Mouse (Mus musculus) hindbrain, postnatal 0 days (tissue): ENCODE results near the gene Zfp526. TPM values are rescaled to one million over a fixed set of nuclear protein-coding genes. Genes with fewer than 3 reads are reported as not detected.
"Not testable (repeated sequence)": the region's sequence is repeated elsewhere in the genome, so short reads cannot be mapped to it uniquely, and the experiment has no call there.

Experiments used
- ATAC-seq: fragments of 200-750 bp; cut with Nextera tagmentation; 2 replicates; pipeline ENCODE4 v1.8.0; 2017; ENCODE audit warnings: mild to moderate bottlenecking, moderate TSS enrichment, moderate library complexity
- DNase-seq: peaks from one replicate; pipeline ENCODE4 v3.0.0-alpha.2; 2015; ENCODE audit warnings: low spot score
- H3K27ac ChIP-seq: fragments of 300-500 bp; sonication (generic); 2 replicates; pipeline ENCODE4 v1.5.1; 2014; ENCODE audit warnings: mild to moderate bottlenecking
- H3K27me3 ChIP-seq: fragments of 300-500 bp; sonication (generic); 2 replicates; pipeline ENCODE4 v1.6.1; 2014; ENCODE audit warnings: low read length, mixed read lengths; ENCODE audit not compliant: insufficient read depth
- H3K36me3 ChIP-seq: fragments of 300-500 bp; sonication (generic); 2 replicates; pipeline ENCODE4 v1.6.1; 2014; ENCODE audit warnings: low read length, mixed read lengths; ENCODE audit not compliant: insufficient read depth
- H3K4me1 ChIP-seq: fragments of 300-500 bp; sonication (generic); 2 replicates; pipeline ENCODE4 v1.6.1; 2014; ENCODE audit warnings: antibody characterized with exemption, low read length, mixed read lengths; ENCODE audit not compliant: insufficient read depth
- H3K4me2 ChIP-seq: fragments of 300-500 bp; sonication (generic); 2 replicates; pipeline ENCODE4 v1.6.1; 2014; ENCODE audit warnings: low read depth, mild to moderate bottlenecking, low read length, moderate library complexity, mixed read lengths
- H3K4me3 ChIP-seq: fragments of 300-500 bp; sonication (generic); 2 replicates; pipeline ENCODE4 v1.5.1; 2014; ENCODE audit warnings: low read length
- H3K9ac ChIP-seq: fragments of 300-500 bp; sonication (generic); replicated peaks from 2 replicates; pipeline ENCODE4 v1.6.1; 2014; ENCODE audit warnings: mild to moderate bottlenecking, low read length, moderate library complexity, mixed read lengths
- H3K9me3 ChIP-seq: fragments of 300-500 bp; sonication (generic); 2 replicates; pipeline ENCODE4 v1.6.1; 2016; ENCODE audit warnings: low read length, mixed read lengths
- CTCF ChIP-seq: IDR thresholded peaks from 2 replicates; pipeline ENCODE4 v1.5.1; 2016; ENCODE audit warnings: antibody characterized with exemption, control low read depth, low read depth
- WGBS: fragments of 180-500 bp; shearing (Covaris S2); extraction: QIAGEN DNeasy Blood & Tissue Kit; methylation state at CpG from one replicate; pipeline ENCODE4 v1.1.7; 2014; 5-methylcytosine and 5-hydroxymethylcytosine counted together
- polyA plus RNA-seq: library from polyadenylated mRNA; unstranded; fragments of >200 nt; fragmentation: Nextera tagmentation; extraction: Ambion mirVana; gene quantifications from 2 replicates; pipeline ENCODE4 v1.2.1, GENCODE M21; 2015
- total RNA-seq: library from RNA; depleted of rRNA; stranded (reverse); fragments of >200 nt; gene quantifications from 2 replicates; pipeline ENCODE4 v1.2.3, GENCODE M21; 2014

The Zfp526 gene
- total and polyA plus RNA-seq, 2 experiments from 2014 or later = 0.85 to 9.6 TPM

DNA sequence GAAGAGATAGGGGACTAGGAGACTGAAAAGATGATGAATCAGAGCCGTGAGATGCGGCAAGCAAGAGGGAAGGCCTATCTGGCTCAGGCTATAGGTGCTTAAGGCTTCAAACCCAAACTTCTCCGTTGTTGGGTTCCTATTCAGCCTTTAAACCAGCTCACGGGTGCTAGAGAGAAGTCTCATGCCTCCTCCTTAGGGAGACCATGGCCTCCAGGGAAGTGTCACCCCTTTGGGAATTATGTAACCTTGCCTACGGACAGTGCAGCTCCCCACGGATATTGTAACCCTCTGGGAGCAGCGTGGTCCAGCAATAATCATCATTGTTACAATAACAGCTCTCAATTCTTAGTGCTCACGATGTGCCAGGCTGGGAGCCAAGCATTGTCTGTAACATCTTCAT, 30.6 kb downstream of the Zfp526 start:
- Histone ChIP-seq H3K4me3 (peak overlapping the region; percentile 83), H3K9ac (peak overlapping the region; percentile 71), H3K4me1 (peaks cover 17% of the 10 kb centered on the region), H3K4me2 (peak overlapping the region; percentile 92), H3K27me3 (no peaks in the 10 kb centered on the region), H3K36me3 (no peaks in the 10 kb centered on the region), H3K27ac (peak overlapping the region; percentile 87), H3K9me3 (no peaks in the 10 kb centered on the region)
- no peak for TF ChIP-seq CTCF
- no peak for DNase-seq
- WGBS = 8% methylated on average over 8 of the region's 8 CpGs
- no peak for ATAC-seq

DNA sequence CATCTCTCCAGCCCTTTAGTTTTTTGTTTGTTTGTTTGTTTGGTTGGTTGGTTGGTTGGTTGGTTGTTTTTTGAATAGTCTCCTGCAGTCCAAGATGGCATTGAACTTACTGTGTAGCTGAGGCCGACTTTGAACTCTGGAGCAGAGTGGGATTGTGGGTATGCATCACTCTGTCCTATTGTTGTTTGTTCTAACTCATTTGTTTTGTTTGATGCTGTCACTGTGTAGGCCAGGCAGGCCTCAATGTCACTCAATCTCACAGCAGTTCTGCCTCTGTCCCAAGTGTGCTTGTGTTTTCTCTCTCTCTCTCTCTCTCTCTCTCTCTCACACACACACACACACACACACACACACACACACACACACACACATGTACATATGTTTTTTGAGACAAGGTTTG, 40.7 kb downstream of the Zfp526 start:
- no peaks in the 10 kb centered on the region for H3K9me3 ChIP-seq
- no peak for ATAC-seq

DNA sequence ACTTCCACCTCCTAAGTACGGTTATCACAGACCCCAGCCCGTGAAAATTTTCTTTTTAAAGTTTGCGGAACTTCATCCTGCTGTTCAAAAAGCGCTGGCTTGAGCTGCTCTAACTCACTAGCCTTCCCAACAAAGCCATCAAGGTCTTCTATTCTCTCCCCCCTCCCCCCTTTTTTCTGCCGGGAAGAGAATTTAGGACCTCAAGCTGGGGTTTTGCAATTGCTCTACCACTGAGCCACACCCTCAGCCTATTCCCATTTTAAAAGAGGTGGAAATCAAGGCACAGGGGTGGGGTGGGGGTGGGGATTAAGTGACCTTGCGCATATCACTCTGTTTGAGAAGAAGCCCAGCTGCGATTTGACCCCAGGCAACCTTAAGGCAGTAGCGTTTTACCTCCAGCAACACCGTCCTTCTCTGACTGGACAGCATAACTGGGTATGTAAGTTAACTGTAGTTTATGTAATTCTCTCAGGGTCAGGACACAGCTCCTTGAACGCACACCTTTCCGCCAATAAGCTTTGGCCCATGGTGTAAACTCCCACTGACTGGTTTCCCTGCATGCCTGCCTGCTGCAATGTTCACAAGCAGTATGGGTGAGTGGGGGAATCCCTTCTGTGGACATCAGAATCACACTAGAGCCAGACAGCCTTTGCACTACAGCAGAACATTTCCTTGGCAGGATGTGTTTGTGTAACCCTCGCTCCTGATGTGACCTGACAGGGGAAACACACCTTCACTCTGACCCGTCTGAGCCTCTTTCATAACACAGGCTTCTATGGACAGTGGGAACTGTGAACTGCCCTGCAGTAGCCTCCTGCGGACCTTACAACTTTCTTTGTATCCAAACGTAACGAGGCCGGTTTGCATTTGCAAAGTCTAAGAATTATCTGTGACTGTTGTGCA, 43.0 kb downstream of the Zfp526 start:
- 27% methylated on average over 17 of the region's 17 CpGs for WGBS

More for the DNA sequence above, 40.7 kb downstream of the Zfp526 start:
- Histone ChIP-seq H3K4me2 (no peak overlapping the region), H3K4me1 (no peaks in the 10 kb centered on the region), H3K36me3 (no peaks in the 10 kb centered on the region), H3K27ac (no peak overlapping the region), H3K9ac (no peak overlapping the region), H3K27me3 (no peaks in the 10 kb centered on the region), H3K4me3 (no peak overlapping the region)
- 87% methylated on average over 1 of the region's 1 CpGs for WGBS
- no peak for TF ChIP-seq CTCF
- DNase-seq = no peak

DNA sequence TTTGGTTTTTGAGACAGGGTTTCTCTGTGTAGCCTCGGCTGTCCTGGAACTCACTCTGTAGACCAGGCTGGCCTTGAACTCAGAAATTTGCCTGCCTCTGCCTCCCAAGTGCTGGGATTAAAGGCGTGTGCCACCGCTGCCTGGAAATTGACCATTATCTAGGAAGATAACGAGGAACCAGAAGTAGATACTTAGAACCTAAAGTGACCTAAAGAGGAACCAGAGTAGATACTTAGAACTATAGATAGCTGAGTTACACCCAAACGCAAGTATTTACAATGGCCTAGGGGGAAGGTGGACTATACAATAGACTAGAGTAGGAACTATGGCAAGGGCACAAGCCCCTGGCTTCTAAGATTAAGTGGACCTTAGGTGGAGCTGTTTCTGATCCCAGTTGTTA, 44.5 kb downstream of the Zfp526 start:
- not testable (repeated sequence) for H3K27ac ChIP-seq, H3K36me3 ChIP-seq, H3K4me2 ChIP-seq, ATAC-seq, DNase-seq, H3K9me3 ChIP-seq, H3K27me3 ChIP-seq, H3K4me3 ChIP-seq, H3K9ac ChIP-seq
- WGBS = 94% methylated on average over 5 of the region's 5 CpGs
- peaks cover 14% of the 10 kb centered on the region for H3K4me1 ChIP-seq

More for the DNA sequence above, 43.0 kb downstream of the Zfp526 start:
- H3K27me3 ChIP-seq = no peaks in the 10 kb centered on the region
- TF ChIP-seq CTCF = no peak
- H3K36me3 ChIP-seq = no peaks in the 10 kb centered on the region
- no peak for ATAC-seq
- peaks cover 6% of the 10 kb centered on the region for H3K4me1 ChIP-seq
- H3K9ac ChIP-seq = no peak overlapping the region
- H3K4me2 ChIP-seq = no peak overlapping the region
- H3K27ac ChIP-seq = no peak overlapping the region
- DNase-seq = no peak
- no peaks in the 10 kb centered on the region for H3K9me3 ChIP-seq
- no peak overlapping the region for H3K4me3 ChIP-seq

DNA sequence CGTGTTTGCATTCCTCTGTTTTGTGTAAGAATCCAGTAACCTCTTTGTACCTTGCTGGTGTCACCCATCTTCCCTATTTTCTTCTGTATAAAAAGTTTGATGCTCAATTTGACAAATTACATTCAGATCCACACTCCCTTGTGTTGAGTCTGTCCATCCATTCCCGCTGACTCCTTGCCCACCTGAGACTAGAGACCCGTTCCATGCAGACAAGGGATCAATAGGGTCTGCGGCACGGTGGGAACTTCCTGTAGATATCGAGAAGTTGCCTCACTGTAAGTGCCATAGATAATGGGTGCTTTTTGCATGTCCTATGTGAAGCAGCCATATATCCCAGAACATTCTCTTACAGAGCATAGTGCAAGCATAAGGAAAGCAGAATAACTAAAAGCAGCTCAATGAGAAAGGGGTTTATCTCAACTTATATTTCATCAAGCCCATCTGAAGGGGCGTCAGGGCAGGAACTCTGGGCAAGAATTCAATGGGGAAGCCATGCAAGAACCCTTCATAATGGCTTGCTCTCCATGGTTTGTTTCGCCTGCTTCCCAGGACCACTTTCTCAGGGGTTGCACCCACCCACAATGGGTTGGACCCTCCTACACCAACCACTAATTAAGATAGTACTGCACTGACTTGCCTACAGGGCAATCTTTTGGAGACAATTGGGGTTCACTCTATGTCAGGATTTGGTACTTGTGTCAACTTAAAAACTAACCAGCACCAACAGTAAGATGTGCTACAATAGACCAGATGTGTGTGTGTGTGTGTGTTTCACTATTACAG, 45.1 kb downstream of the Zfp526 start:
- peak overlapping the region; percentile 55 for H3K4me2 ChIP-seq
- H3K27ac ChIP-seq = no peak overlapping the region
- ATAC-seq = no peak
- TF ChIP-seq CTCF = no peak
- H3K9me3 ChIP-seq = no peaks in the 10 kb centered on the region
- no peak overlapping the region for H3K9ac ChIP-seq
- no peaks in the 10 kb centered on the region for H3K27me3 ChIP-seq
- DNase-seq = no peak
- H3K36me3 ChIP-seq = peaks cover 3% of the 10 kb centered on the region; the same call in 1 of the 2 replicates
- H3K4me3 ChIP-seq = peak overlapping the region; percentile 78; the same call in 1 of the 2 replicates
- WGBS = 89% methylated on average over 8 of the region's 8 CpGs
- peaks cover 14% of the 10 kb centered on the region for H3K4me1 ChIP-seq

- no peak; the same call in 1 of the 2 replicates for TF ChIP-seq CTCF
- H3K36me3 ChIP-seq = peaks cover 13% of the 10 kb centered on the region; the same call in 1 of the 2 replicates
- no peaks in the 10 kb centered on the region for H3K27me3 ChIP-seq
- H3K9ac ChIP-seq = peak within 1 kb of the TSS; percentile 81
- DNase-seq = peak; percentile 100
- no peaks in the 10 kb centered on the region for H3K9me3 ChIP-seq
- peak within 1 kb of the TSS; percentile 91 for H3K4me2 ChIP-seq
- H3K4me1 ChIP-seq = peaks cover 14% of the 10 kb centered on the region
- H3K27ac ChIP-seq = peak within 1 kb of the TSS; percentile 97
- H3K4me3 ChIP-seq = peak within 1 kb of the TSS; percentile 78
- peak; percentile 89 for ATAC-seq
- WGBS = under 1% methylated on average over 29 of the region's 29 CpGs
Measured at GRCm38 (mm10) chr7:25267301-25267750, 46.1 kb downstream of the Zfp526 start, which contains the start of gene Cic. Gene Cic (plus strand): TSS chr7:25267704.
